Mouse (Mus musculus) embryonic facial prominence, embryonic 10.5 days (tissue): ENCODE results near the gene Nt5c. TPM values are rescaled to one million over a fixed set of nuclear protein-coding genes. Genes with fewer than 3 reads are reported as not detected.
"Not testable (repeated sequence)": the region's sequence is repeated elsewhere in the genome, so short reads cannot be mapped to it uniquely, and the experiment has no call there.

Source experiments
- DNase-seq: peaks from one replicate; pipeline ENCODE4 v3.0.0-alpha.2; 2017; ENCODE audit warnings: low spot score
- H3K27ac ChIP-seq: fragments of 300-500 bp; sonication (generic); replicated peaks from 2 replicates; pipeline ENCODE4 v1.5.1; 2016; ENCODE audit warnings: mild to moderate bottlenecking
- H3K27me3 ChIP-seq: fragments of 300-500 bp; sonication (generic); replicated peaks from 2 replicates; pipeline ENCODE4 v1.6.1; 2016; ENCODE audit warnings: low read depth, mild to moderate bottlenecking; ENCODE audit not compliant: poor library complexity, severe bottlenecking
- H3K36me3 ChIP-seq: fragments of 300-500 bp; sonication (generic); replicated peaks from 2 replicates; pipeline ENCODE4 v1.6.1; 2016; ENCODE audit warnings: mild to moderate bottlenecking, moderate library complexity
- H3K4me1 ChIP-seq: fragments of 300-500 bp; sonication (generic); 2 replicates; pipeline ENCODE4 v1.6.1; 2016
- H3K4me3 ChIP-seq: fragments of 300-500 bp; sonication (generic); 2 replicates; pipeline ENCODE4 v1.5.1; 2016; ENCODE audit warnings: mild to moderate bottlenecking, moderate library complexity
- H3K9me3 ChIP-seq: fragments of 300-500 bp; sonication (generic); 2 replicates; pipeline ENCODE4 v1.6.1; 2016; ENCODE audit warnings: mild to moderate bottlenecking
- WGBS: fragments of 180-500 bp; shearing (Covaris S2); methylation state at CpG from one replicate; pipeline ENCODE4 v1.1.7; 2016; 5-methylcytosine and 5-hydroxymethylcytosine counted together
- polyA plus RNA-seq: library from polyadenylated mRNA; unstranded; fragments of >200 nt; fragmentation: Nextera tagmentation; extraction: Ambion mirVana; gene quantifications from 2 replicates; pipeline ENCODE4 v1.2.1, GENCODE M21; 2016

Nt5c gene
- polyA plus RNA-seq, 1 experiment from 2014 or later = 90.9 TPM

- no peak for DNase-seq
- Histone ChIP-seq H3K27ac (no peak overlapping the region), H3K36me3 (no peaks in the 10 kb centered on the region), H3K27me3 (no peaks in the 10 kb centered on the region), H3K4me3 (no peak overlapping the region), H3K9me3 (0 out of 2 replicates have a peak, but pooled peaks cover 2% of the 10 kb centered on the region), H3K4me1 (peaks cover 22% of the 10 kb centered on the region)
- 87% methylated on average over 15 of the region's 15 CpGs for WGBS
Observed at GRCm38 (mm10) chr11:115455619-115456018, 36.0 kb downstream of the Nt5c start.

DNA sequence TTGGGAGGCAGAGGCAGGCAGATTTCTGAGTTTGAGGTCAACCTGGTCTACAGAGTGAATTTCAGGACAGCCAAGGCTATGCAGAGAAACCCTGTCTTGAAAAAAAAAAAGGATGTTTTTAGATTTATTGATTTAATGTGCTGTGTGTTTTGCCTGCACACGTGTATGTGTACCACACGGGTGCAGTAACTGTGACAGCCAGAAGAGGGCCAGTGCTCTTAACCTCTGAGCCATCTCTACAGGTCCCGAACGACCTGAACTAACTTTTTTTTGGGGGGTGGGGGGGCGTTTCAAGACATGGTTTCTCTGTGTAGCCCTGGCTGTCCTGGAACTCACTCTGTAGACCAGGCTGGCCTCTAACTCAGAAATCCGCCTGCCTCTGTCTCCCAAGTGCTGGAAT is 36.8 kb downstream of the Nt5c start:
- not testable (repeated sequence) for H3K27ac ChIP-seq, DNase-seq, H3K4me3 ChIP-seq, H3K36me3 ChIP-seq, H3K9me3 ChIP-seq, H3K27me3 ChIP-seq
- peaks cover 24% of the 10 kb centered on the region for H3K4me1 ChIP-seq
- 86% methylated on average over 6 of the region's 6 CpGs for whole genome bisulfite sequencing

DNA sequence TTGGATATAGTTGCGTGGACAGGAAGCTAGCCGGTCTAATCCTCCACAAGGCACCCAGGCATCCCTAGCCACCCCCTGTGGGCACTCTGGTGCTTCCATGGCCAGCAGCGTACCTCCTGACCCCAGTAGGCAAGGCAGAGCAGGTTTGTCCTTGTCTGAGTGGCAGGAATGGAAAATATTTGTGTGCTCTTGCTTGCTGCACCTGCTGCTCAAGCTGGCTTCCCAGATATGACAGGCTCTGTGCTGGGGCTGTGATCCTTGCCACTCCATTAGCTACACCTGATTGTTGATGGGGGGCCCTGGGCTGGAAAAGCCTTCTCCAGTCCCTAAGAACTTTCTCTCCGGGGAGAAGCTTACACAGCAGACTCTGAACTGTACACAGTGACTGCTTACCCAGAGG is 38.4 kb downstream of the Nt5c start:
- H3K27me3 ChIP-seq = no peaks in the 10 kb centered on the region
- H3K4me3 ChIP-seq = no peak overlapping the region
- H3K9me3 ChIP-seq = 0 out of 2 replicates have a peak, but pooled peaks cover 2% of the 10 kb centered on the region
- no peaks in the 10 kb centered on the region for H3K36me3 ChIP-seq
- 67% methylated on average over 4 of the region's 4 CpGs for WGBS
- H3K4me1 ChIP-seq = peaks cover 36% of the 10 kb centered on the region
- H3K27ac ChIP-seq = no peak overlapping the region
- DNase-seq = no peak

- Histone ChIP-seq H3K36me3 (no peaks in the 10 kb centered on the region), H3K27me3 (no peaks in the 10 kb centered on the region), H3K9me3 (0 out of 2 replicates have a peak, but pooled peaks cover 2% of the 10 kb centered on the region), H3K4me3 (no peak overlapping the region), H3K27ac (no peak overlapping the region), H3K4me1 (peaks cover 36% of the 10 kb centered on the region)
- DNase-seq = no peak
- WGBS = 90% methylated on average over 7 of the region's 7 CpGs
Observed at GRCm38 (mm10) chr11:115452281-115452860, 39.3 kb downstream of the Nt5c start.

- Histone ChIP-seq H3K27ac (no peak overlapping the region), H3K4me3 (no peak overlapping the region), H3K9me3 (0 out of 2 replicates have a peak, but pooled peaks cover 2% of the 10 kb centered on the region), H3K36me3 (no peaks in the 10 kb centered on the region), H3K4me1 (peaks cover 32% of the 10 kb centered on the region), H3K27me3 (no peaks in the 10 kb centered on the region)
- 87% methylated on average over 8 of the region's 8 CpGs for WGBS
- DNase-seq = no peak
Observed at GRCm38 (mm10) chr11:115451781-115452241, 39.9 kb downstream of the Nt5c start.

DNA sequence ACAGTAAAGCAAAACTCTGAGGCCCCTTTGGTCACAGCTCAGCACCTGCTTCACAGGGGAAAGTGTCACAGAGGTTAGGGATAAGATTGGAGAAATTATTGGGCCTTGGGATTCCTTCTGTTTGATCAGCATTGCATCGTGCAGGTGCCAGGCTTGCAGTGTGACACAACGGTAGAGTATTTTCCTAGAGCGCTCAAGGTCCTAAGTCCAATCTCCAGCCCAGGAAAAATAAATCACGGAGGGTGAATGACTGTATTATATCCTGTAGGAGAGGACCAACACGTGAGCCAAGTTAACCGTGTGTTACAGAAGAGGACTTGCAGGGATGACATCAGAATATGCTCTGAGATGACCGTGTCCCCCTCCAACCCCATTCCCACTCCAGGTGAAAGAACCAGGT is 41.5 kb downstream of the Nt5c start:
- no peak overlapping the region for H3K4me3 ChIP-seq
- H3K4me1 ChIP-seq = peaks cover 34% of the 10 kb centered on the region
- no peak for DNase-seq
- 91% methylated on average over 7 of the region's 7 CpGs for WGBS
- no peaks in the 10 kb centered on the region for H3K27me3 ChIP-seq
- H3K36me3 ChIP-seq = no peaks in the 10 kb centered on the region
- H3K9me3 ChIP-seq = no peaks in the 10 kb centered on the region
- H3K27ac ChIP-seq = no peak overlapping the region

- DNase-seq = no peak
- H3K4me1 ChIP-seq = peaks cover 37% of the 10 kb centered on the region
- no peaks in the 10 kb centered on the region for H3K9me3 ChIP-seq
- WGBS = 30% methylated on average over 7 of the region's 7 CpGs
- no peaks in the 10 kb centered on the region for H3K36me3 ChIP-seq
- no peaks in the 10 kb centered on the region for H3K27me3 ChIP-seq
- peak overlapping the region; percentile 57 for H3K27ac ChIP-seq
- H3K4me3 ChIP-seq = no peak overlapping the region; the same call in 1 of the 2 replicates
Observed at GRCm38 (mm10) chr11:115448998-115449397, 42.7 kb downstream of the Nt5c start.

- 83% methylated on average over 16 of the region's 16 CpGs for WGBS
- no peak overlapping the region for H3K4me3 ChIP-seq
- H3K36me3 ChIP-seq = no peaks in the 10 kb centered on the region
- no peak for DNase-seq
- no peaks in the 10 kb centered on the region for H3K27me3 ChIP-seq
- peaks cover 37% of the 10 kb centered on the region for H3K4me1 ChIP-seq
- H3K27ac ChIP-seq = no peak overlapping the region
- no peaks in the 10 kb centered on the region for H3K9me3 ChIP-seq
Observed at GRCm38 (mm10) chr11:115448075-115448474, 43.6 kb downstream of the Nt5c start.

- Histone ChIP-seq H3K4me3 (no peak overlapping the region), H3K9me3 (no peaks in the 10 kb centered on the region), H3K27ac (no peak overlapping the region), H3K4me1 (peaks cover 37% of the 10 kb centered on the region), H3K36me3 (no peaks in the 10 kb centered on the region), H3K27me3 (no peaks in the 10 kb centered on the region; the same call in 1 of the 2 replicates)
- WGBS = 86% methylated on average over 11 of the region's 11 CpGs
- no peak for DNase-seq
Observed at GRCm38 (mm10) chr11:115447321-115447885, 44.3 kb downstream of the Nt5c start.

GRCm38 (mm10) chr11:115446906-115447305 is 44.8 kb downstream of the Nt5c start:
- Histone ChIP-seq H3K27me3 (peaks cover 4% of the 10 kb centered on the region; the same call in 1 of the 2 replicates), H3K4me1 (peaks cover 37% of the 10 kb centered on the region), H3K27ac (peak overlapping the region; percentile 21; the same call in 1 of the 2 replicates), H3K9me3 (no peaks in the 10 kb centered on the region), H3K36me3 (no peaks in the 10 kb centered on the region), H3K4me3 (no peak overlapping the region)
- DNase-seq = no peak
- 74% methylated on average over 3 of the region's 3 CpGs for WGBS

DNA sequence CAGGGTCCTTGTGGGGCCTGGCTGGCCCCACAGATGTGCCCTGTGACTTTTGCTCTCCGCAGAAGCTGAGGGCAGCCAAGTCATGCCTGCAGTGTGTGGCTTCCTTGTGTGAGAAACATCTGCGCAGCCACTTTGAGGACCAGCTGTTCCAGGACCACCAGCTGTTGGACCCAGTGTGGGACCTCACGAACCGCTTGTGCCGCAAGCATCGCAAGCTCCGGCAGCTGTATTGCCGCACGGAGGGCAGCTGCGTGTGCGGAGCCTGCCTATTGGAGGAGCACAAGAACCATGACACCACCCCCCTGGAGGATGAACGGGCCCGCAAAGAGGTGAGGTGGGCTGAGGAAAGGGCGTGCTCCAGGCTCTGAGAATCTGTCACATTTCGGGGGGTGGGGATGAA is 50.2 kb downstream of the Nt5c start:
- whole genome bisulfite sequencing = 47% methylated on average over 15 of the region's 15 CpGs
- Histone ChIP-seq H3K4me1 (peaks cover 22% of the 10 kb centered on the region), H3K9me3 (peaks cover 7% of the 10 kb centered on the region), H3K36me3 (no peaks in the 10 kb centered on the region), H3K27ac (no peak overlapping the region; the same call in 1 of the 2 replicates), H3K4me3 (peak overlapping the region; percentile 21; the same call in 1 of the 2 replicates), H3K27me3 (peaks cover 22% of the 10 kb centered on the region; the same call in 1 of the 2 replicates)
- DNase-seq = no peak
